Mouse (Mus musculus): ENCODE measurements around the gene Ppp1r37. TPM values are rescaled to one million over a fixed set of nuclear protein-coding genes. Genes with fewer than 3 reads are reported as not detected.

The Ppp1r37 gene
- polyA plus RNA-seq, 1 experiment from 2014 or later = 4.5 TPM

GRCm38 (mm10) chr7:19563884-19564283 lies 1.0 kb upstream of the Ppp1r37 start:
- ATAC-seq (ENCODE audit: insufficient read depth, low FRiP score, low TSS enrichment) = no peak
- Histone ChIP-seq H3K36me3 (ENCODE audit: control insufficient read depth, insufficient read depth, low read length) (peaks cover 15% of the 10 kb centered on the region), H3K9ac (ENCODE audit: low read length) (no peak overlapping the region), H3K27me3 (ENCODE audit: control insufficient read depth, insufficient read depth, low read length) (no peaks in the 10 kb centered on the region), H3K4me3 (ENCODE audit: low read depth, low read length) (no peak overlapping the region), H3K4me2 (ENCODE audit: low read depth) (no peak overlapping the region), H3K9me3 (ENCODE audit: control insufficient read depth, low read length) (no peaks in the 10 kb centered on the region), H3K4me1 (ENCODE audit: control insufficient read depth, insufficient read depth, low read length) (peaks cover 21% of the 10 kb centered on the region), H3K27ac (ENCODE audit: low read depth, low read length) (no peak overlapping the region)
- 93% methylated on average over 3 of the region's 3 CpGs for WGBS
- DNase-seq (ENCODE audit: low spot score) = no peak

DNA sequence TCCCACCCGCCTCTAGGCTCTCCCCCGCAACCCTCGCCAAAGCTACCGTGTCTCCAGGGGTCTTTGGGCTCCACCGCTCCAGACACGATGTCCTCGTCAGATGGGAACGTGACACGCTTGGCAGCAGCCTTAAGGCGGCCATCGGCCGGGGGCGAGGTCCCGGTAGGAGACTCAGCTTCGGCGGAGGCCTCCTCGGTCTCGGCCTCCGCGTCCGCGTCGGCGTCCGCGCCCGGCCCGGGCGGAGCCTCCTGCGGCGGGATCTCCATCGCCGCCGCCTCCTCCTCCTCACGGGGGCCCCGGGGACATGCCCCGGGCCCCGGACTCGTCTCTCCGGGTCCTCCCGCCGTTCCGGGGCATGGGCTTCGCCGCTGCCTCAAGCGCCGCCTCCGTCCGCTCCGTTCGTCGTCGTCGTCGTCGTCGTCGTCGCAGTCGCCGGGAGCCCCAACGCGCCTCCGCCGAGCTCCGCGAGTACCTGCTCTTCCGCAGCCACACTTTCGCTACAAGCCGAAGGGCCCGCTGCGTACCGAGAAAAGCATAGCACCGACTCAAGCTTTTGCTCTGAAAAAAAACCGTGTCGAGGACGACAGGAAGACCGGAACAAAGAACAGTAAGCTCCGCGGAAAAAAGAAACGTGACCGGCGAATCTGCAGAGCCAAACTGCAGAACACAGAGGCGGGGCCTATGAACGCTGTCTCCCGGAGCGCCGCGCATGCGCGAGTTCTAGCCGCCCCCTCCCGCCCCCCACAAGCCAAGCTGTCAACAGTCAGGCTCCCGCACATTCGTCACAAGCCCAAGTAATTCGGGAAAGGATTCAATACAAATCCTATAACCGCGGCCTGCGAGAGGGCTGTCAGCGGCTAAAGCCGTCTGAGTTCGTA lies 872 bp downstream of the Ppp1r37 start:
- H3K4me3 ChIP-seq (ENCODE audit: low read depth, low read length) = peak overlapping the region; percentile 96
- peak; percentile 94 for DNase-seq (ENCODE audit: low spot score)
- H3K36me3 ChIP-seq (ENCODE audit: control insufficient read depth, insufficient read depth, low read length) = peaks cover 13% of the 10 kb centered on the region
- H3K4me2 ChIP-seq (ENCODE audit: low read depth) = peak overlapping the region; percentile 96
- no peaks in the 10 kb centered on the region for H3K27me3 ChIP-seq (ENCODE audit: control insufficient read depth, insufficient read depth, low read length)
- peaks cover 25% of the 10 kb centered on the region for H3K4me1 ChIP-seq (ENCODE audit: control insufficient read depth, insufficient read depth, low read length)
- no peaks in the 10 kb centered on the region for H3K9me3 ChIP-seq (ENCODE audit: control insufficient read depth, low read length)
- peak overlapping the region; percentile 88 for H3K27ac ChIP-seq (ENCODE audit: low read depth, low read length)
- WGBS = under 1% methylated on average over 94 of the region's 102 CpGs
- H3K9ac ChIP-seq (ENCODE audit: low read length) = peak overlapping the region; percentile 97
- peak; percentile 85 for ATAC-seq (ENCODE audit: insufficient read depth, low FRiP score, low TSS enrichment)

DNA sequence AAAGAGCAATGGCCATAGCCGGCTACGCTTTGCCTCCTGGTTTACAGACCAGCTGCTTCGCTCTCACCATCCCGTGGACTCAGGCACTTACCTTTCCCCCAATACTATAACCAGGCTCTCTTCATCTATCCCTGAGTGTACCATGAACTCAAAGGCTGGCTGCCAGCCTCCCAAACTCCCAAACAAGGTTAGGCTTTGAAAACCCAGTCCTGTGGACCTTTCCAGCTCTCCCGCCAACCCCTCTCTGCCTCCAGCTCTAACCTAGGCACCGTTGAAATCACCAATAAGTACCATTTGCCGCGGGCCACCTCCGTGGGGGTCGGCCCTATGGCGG lies 1.5 kb downstream of the Ppp1r37 start:
- Histone ChIP-seq H3K4me1 (ENCODE audit: control insufficient read depth, insufficient read depth, low read length) (peaks cover 25% of the 10 kb centered on the region), H3K4me3 (ENCODE audit: low read depth, low read length) (peak overlapping the region; percentile 96), H3K27me3 (ENCODE audit: control insufficient read depth, insufficient read depth, low read length) (no peaks in the 10 kb centered on the region), H3K4me2 (ENCODE audit: low read depth) (peak overlapping the region; percentile 96), H3K27ac (ENCODE audit: low read depth, low read length) (no peak overlapping the region), H3K36me3 (ENCODE audit: control insufficient read depth, insufficient read depth, low read length) (peaks cover 13% of the 10 kb centered on the region), H3K9me3 (ENCODE audit: control insufficient read depth, low read length) (no peaks in the 10 kb centered on the region), H3K9ac (ENCODE audit: low read length) (peak overlapping the region; percentile 97)
- 0 out of 2 replicates have a peak, but pooled peaks have one; percentile 28 for ATAC-seq (ENCODE audit: insufficient read depth, low FRiP score, low TSS enrichment)
- 2% methylated on average over 11 of the region's 11 CpGs for WGBS
- no peak for DNase-seq (ENCODE audit: low spot score)

DNA sequence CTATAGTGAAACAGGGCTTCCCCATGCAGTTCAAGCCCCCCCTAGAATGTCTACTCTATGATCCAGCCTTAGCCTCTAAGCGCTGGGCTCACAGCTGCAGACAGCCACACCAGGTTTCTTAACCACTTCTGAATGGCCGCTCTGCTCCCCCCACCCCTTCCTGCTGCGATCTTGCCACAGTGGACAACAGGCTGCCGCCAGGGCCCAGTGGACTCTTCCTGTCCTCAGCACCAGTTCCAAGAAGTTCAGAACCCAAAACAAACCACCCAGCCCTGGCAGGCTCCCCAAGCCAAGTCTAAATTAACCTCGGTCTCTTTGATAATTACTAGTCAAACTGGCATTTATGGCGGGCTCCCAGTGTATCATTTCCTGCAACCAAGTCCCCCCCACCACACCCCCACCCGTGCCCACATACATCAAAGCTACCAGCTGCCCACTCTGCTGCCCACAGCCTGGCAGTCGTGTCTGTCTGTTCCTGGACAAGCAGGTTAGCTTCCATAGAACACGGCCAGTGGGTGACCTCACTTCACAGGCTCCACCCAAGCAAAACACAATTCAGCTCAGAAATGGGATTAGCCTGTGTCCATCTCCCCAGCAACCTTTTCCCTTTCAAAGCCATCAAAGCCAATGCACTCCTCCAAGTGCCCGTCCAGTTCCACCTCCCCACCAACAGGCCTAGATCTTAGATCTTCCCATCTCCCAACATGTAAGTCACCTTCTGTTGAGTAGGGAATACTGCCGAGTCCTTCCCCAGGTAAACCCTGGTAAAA lies 2.2 kb downstream of the Ppp1r37 start:
- Histone ChIP-seq H3K4me1 (ENCODE audit: control insufficient read depth, insufficient read depth, low read length) (peaks cover 25% of the 10 kb centered on the region), H3K27me3 (ENCODE audit: control insufficient read depth, insufficient read depth, low read length) (no peaks in the 10 kb centered on the region), H3K27ac (ENCODE audit: low read depth, low read length) (no peak overlapping the region), H3K4me2 (ENCODE audit: low read depth) (peak overlapping the region; percentile 96), H3K4me3 (ENCODE audit: low read depth, low read length) (peak overlapping the region; percentile 96), H3K36me3 (ENCODE audit: control insufficient read depth, insufficient read depth, low read length) (peaks cover 13% of the 10 kb centered on the region), H3K9me3 (ENCODE audit: control insufficient read depth, low read length) (no peaks in the 10 kb centered on the region), H3K9ac (ENCODE audit: low read length) (peak overlapping the region; percentile 97)
- DNase-seq (ENCODE audit: low spot score) = no peak
- no peak for ATAC-seq (ENCODE audit: insufficient read depth, low FRiP score, low TSS enrichment)
- WGBS = 36% methylated on average over 11 of the region's 11 CpGs

GRCm38 (mm10) chr7:19558965-19559364 lies 3.9 kb downstream of the Ppp1r37 start:
- Histone ChIP-seq H3K4me2 (ENCODE audit: low read depth) (no peak overlapping the region; the same call in 1 of the 2 replicates), H3K4me3 (ENCODE audit: low read depth, low read length) (no peak overlapping the region)

GRCm38 (mm10) chr7:19557982-19558900 lies 4.6 kb downstream of the Ppp1r37 start:
- no peak overlapping the region for H3K4me3 ChIP-seq (ENCODE audit: low read depth, low read length)
- WGBS = 95% methylated on average over 6 of the region's 6 CpGs
- no peak for DNase-seq (ENCODE audit: low spot score)
- H3K4me2 ChIP-seq (ENCODE audit: low read depth) = no peak overlapping the region
- no peak for ATAC-seq (ENCODE audit: insufficient read depth, low FRiP score, low TSS enrichment)
- H3K27ac ChIP-seq (ENCODE audit: low read depth, low read length) = no peak overlapping the region
- H3K27me3 ChIP-seq (ENCODE audit: control insufficient read depth, insufficient read depth, low read length) = no peaks in the 10 kb centered on the region
- peaks cover 25% of the 10 kb centered on the region for H3K4me1 ChIP-seq (ENCODE audit: control insufficient read depth, insufficient read depth, low read length)
- H3K36me3 ChIP-seq (ENCODE audit: control insufficient read depth, insufficient read depth, low read length) = no peaks in the 10 kb centered on the region; the same call in 1 of the 2 replicates
- no peaks in the 10 kb centered on the region for H3K9me3 ChIP-seq (ENCODE audit: control insufficient read depth, low read length)
- no peak overlapping the region for H3K9ac ChIP-seq (ENCODE audit: low read length)

More at GRCm38 (mm10) chr7:19558965-19559364, 3.9 kb downstream of the Ppp1r37 start:
- Histone ChIP-seq H3K9ac (ENCODE audit: low read length) (no peak overlapping the region), H3K27me3 (ENCODE audit: control insufficient read depth, insufficient read depth, low read length) (no peaks in the 10 kb centered on the region), H3K36me3 (ENCODE audit: control insufficient read depth, insufficient read depth, low read length) (no peaks in the 10 kb centered on the region; the same call in 1 of the 2 replicates), H3K27ac (ENCODE audit: low read depth, low read length) (no peak overlapping the region), H3K4me1 (ENCODE audit: control insufficient read depth, insufficient read depth, low read length) (peaks cover 25% of the 10 kb centered on the region), H3K9me3 (ENCODE audit: control insufficient read depth, low read length) (no peaks in the 10 kb centered on the region)
- DNase-seq (ENCODE audit: low spot score) (peak; percentile 49), ATAC-seq (ENCODE audit: insufficient read depth, low FRiP score, low TSS enrichment) (no peak)
- WGBS = 36% methylated on average over 2 of the region's 2 CpGs

DNA sequence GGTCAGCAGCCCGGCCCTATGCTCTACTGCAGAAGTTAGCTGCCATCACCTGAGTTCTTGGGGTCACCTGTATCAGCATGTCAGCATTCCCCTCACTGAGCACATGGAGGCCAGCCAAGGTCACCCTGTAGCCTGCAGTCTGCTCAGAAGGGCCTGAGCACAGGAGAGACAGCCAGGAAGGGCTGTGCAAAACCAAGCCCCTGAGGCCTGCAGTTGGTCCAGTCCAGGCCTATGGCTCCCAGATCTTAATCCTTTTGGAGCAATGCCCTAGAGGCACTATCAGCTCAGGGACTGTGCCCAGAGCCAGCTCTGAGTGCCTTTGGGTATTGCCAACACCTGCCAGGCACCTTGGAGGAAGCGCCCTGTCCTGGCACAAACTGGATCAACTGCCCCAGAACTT lies 5.8 kb downstream of the Ppp1r37 start:
- Histone ChIP-seq H3K27me3 (ENCODE audit: control insufficient read depth, insufficient read depth, low read length) (no peaks in the 10 kb centered on the region), H3K9me3 (ENCODE audit: control insufficient read depth, low read length) (no peaks in the 10 kb centered on the region), H3K4me3 (ENCODE audit: low read depth, low read length) (no peak overlapping the region), H3K36me3 (ENCODE audit: control insufficient read depth, insufficient read depth, low read length) (no peaks in the 10 kb centered on the region; the same call in 1 of the 2 replicates), H3K27ac (ENCODE audit: low read depth, low read length) (no peak overlapping the region), H3K9ac (ENCODE audit: low read length) (no peak overlapping the region), H3K4me2 (ENCODE audit: low read depth) (no peak overlapping the region), H3K4me1 (ENCODE audit: control insufficient read depth, insufficient read depth, low read length) (peaks cover 27% of the 10 kb centered on the region)
- ATAC-seq (ENCODE audit: insufficient read depth, low FRiP score, low TSS enrichment) (no peak), DNase-seq (ENCODE audit: low spot score) (no peak)
- WGBS = 100% methylated on average over 2 of the region's 2 CpGs

GRCm38 (mm10) chr7:19554168-19554567 lies 8.7 kb downstream of the Ppp1r37 start:
- no peak for DNase-seq (ENCODE audit: low spot score)
- no peak overlapping the region for H3K4me3 ChIP-seq (ENCODE audit: low read depth, low read length)
- 73% methylated on average over 1 of the region's 1 CpGs for WGBS
- H3K4me1 ChIP-seq (ENCODE audit: control insufficient read depth, insufficient read depth, low read length) = peaks cover 10% of the 10 kb centered on the region
- H3K36me3 ChIP-seq (ENCODE audit: control insufficient read depth, insufficient read depth, low read length) = no peaks in the 10 kb centered on the region; the same call in 1 of the 2 replicates
- no peaks in the 10 kb centered on the region for H3K27me3 ChIP-seq (ENCODE audit: control insufficient read depth, insufficient read depth, low read length)
- H3K27ac ChIP-seq (ENCODE audit: low read depth, low read length) = no peak overlapping the region
- H3K9me3 ChIP-seq (ENCODE audit: control insufficient read depth, low read length) = no peaks in the 10 kb centered on the region
- H3K9ac ChIP-seq (ENCODE audit: low read length) = no peak overlapping the region
- ATAC-seq (ENCODE audit: insufficient read depth, low FRiP score, low TSS enrichment) = no peak
- H3K4me2 ChIP-seq (ENCODE audit: low read depth) = no peak overlapping the region
